Mouse (Mus musculus): Measurements from ENCODE around the gene Fgf8. TPM values are rescaled to one million over a fixed set of nuclear protein-coding genes. Genes with fewer than 3 reads are reported as not detected.

Fgf8 gene
- not detected for total RNA-seq (2023)

DNA sequence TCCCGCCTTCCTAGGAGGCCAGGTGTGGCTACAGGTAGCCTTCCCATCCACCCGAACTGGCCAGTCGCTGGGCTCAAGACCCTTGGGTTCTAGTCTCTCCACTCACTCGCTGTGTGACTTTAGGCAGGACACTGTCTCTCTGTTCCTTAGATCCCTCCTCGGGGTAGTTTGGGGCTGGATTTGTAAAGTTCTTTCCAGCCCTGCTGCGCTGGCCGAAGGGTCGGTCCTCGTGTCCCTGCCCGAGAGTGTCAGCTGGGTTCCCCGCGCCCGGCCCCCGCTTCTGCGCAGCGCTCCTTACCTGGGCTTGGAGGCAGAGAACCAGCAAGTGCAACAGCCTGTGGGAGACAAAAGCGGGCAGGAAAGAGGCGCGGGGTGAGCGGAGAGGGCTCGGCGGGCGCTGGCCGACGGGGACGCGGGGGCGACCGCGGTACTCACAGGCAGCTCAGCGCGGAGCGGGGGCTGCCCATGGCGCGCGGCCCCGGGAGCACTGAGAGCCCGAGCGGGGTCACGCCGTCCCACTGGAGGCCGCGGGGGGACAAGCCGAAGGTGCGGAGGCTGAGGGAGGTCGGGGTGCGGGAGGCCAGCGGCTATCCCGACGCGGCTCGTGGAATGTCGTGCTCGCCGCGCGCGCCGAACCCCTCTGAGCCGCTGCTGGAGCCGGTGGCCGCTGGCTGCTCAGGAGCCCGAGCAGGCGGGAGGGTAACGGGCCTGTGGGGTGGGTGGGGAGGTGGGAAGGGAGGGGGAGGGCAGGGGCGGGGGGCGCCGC lies at the start of gene Fgf8:
TSS of gene Fgf8 (minus strand) at position 698 of the 766 bp plus-strand sequence.

DNA sequence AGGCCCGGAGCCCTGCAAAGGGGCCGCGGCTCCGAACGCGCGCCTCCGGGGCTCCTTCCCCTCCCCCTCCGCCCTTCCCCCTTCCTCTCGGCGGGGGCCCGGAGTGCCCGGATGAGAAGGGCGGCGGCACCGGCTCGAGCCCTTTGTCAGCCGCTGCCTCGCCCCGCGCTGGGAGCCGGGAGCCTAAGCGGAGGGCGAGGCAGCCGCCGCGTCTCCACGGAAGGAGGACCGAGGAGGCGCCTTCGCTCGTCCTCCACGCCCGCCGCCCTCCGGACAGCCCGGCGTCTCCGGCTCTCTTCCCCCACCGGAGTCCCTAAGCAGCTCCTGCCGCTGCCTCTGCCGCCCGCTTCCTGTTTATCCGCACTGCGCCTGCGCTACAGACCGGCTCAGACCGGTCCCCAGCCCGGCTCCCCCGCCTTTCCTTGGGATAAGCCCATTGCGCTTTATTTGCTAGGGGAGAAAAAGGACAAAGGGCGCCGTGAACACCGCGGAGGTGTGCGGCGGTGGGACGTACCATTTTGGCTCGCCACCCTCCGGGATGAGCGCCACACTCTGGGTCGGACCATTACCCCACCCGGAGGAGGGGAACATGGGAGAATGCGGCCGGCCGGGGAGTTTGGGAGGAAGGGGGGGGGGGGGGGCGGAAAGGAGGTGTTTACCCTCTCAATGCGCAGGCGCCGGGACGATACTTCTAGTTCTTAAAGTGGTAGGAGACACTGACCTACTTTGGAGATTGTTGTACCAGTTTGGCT lies 40.6 kb upstream of the Fgf8 start, which contains the start of gene Mgea5:
TSS of gene Mgea5 (minus strand) at position 657 of the 752 bp plus-strand sequence.

DNA sequence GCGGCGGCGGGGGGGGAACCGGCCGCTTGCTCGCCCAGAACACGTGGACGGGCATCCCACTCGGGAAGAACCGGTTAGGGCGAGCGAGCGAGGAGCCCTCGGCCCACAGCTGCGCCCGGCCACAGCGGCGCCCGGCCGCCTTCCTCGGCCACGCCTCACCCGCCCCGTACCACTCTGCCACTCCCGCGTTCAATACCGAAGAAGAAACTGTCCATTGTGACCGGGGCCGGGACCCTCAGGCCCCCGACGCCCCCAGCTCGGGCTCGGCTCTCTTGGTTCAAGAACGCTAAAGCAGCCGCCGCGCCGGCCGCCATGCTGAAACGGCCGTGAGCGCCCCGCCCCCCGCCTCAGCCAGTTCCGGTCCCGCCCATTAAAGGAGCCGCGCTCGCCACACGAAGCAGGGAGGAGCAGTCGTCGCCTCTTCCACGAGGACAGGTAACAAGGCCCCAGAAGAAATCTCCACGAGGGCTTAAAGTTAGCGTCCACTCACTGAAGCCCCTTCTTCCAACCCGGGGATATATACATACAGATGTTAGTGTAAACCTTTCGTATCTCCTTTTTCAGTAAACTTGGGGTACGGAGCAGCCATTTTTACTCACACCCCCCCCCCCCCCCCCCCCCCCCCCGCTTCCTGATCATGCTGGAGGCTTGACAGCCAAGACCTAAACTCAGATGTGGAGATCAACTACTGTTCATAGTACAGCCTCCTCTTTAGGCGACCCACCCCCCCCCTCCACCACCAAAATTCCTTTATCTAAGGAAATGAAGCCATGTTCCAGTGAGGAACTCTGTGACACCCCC lies 6.7 kb upstream of the Fgf8 start, which contains the start of gene Npm3:
TSS of gene Npm3 (minus strand) at position 349 of the 801 bp plus-strand sequence.

Other genes with a start within 250 kb of the Fgf8 start
- gene Poll, start 182.4 kb downstream of the Fgf8 start, total RNA-seq (2023) = 9.0 TPM
- 23.8 TPM for gene Gm17018, start 182.3 kb downstream of the Fgf8 start, total RNA-seq (2023)
- gene Fbxw4, start 82.6 kb downstream of the Fgf8 start, total RNA-seq (2023) = 63.1 TPM
- gene Npm3, start 6.7 kb upstream of the Fgf8 start, total RNA-seq (2023) = 62.4 TPM
- 322 TPM for gene Mgea5, start 40.9 kb upstream of the Fgf8 start, total RNA-seq (2023)
- 8.0 TPM for gene Kcnip2, start 73.1 kb upstream of the Fgf8 start, total RNA-seq (2023)